Mouse (Mus musculus) splenic B cell, adult 2 months (primary cell): ENCODE results near the gene Olfr370.
"Not testable (repeated sequence)": the region's sequence is repeated elsewhere in the genome, so short reads cannot be mapped to it uniquely, and the experiment has no call there.

Experiments
- DNase-seq: peaks from one replicate; pipeline ENCODE4 v3.0.0-alpha.2; 2011; ENCODE audit warnings: low read depth, low spot score
- H3K27me3 ChIP-seq: 2 replicates; pipeline ENCODE4 v1.6.1; 2012; ENCODE audit warnings: mild to moderate bottlenecking, low read length, moderate library complexity, mixed read lengths; ENCODE audit not compliant: control insufficient read depth, poor library complexity, insufficient read depth, severe bottlenecking
- H3K36me3 ChIP-seq: 2 replicates; pipeline ENCODE4 v1.6.1; 2012; ENCODE audit warnings: mild to moderate bottlenecking, low read length, moderate library complexity, mixed read lengths; ENCODE audit not compliant: control insufficient read depth, poor library complexity, insufficient read depth, severe bottlenecking

The Olfr370 gene

GRCm38 (mm10) chr8:83570272-83571000 lies 34.9 kb downstream of the Olfr370 start:
- H3K27me3 ChIP-seq: no peaks in the 10 kb centered on the region
- DNase-seq: no peak
- peaks cover 2% of the 10 kb centered on the region for H3K36me3 ChIP-seq

GRCm38 (mm10) chr8:83571001-83571340 lies 35.4 kb downstream of the Olfr370 start:
- H3K36me3 ChIP-seq, DNase-seq, H3K27me3 ChIP-seq: not testable (repeated sequence)

- Histone ChIP-seq H3K27me3 (no peaks in the 10 kb centered on the region), H3K36me3 (peaks cover 2% of the 10 kb centered on the region)
- DNase-seq: no peak
Measured at GRCm38 (mm10) chr8:83571791-83572190, 36.2 kb downstream of the Olfr370 start.

GRCm38 (mm10) chr8:83572246-83572812 lies 36.7 kb downstream of the Olfr370 start:
- no peak for DNase-seq
- Histone ChIP-seq H3K27me3 (no peaks in the 10 kb centered on the region), H3K36me3 (peaks cover 2% of the 10 kb centered on the region)

GRCm38 (mm10) chr8:83573140-83573875 lies 37.7 kb downstream of the Olfr370 start:
- Histone ChIP-seq H3K36me3 (peaks cover 2% of the 10 kb centered on the region; the same call in 1 of the 2 replicates), H3K27me3 (no peaks in the 10 kb centered on the region)
- DNase-seq: peak; percentile 77

- Histone ChIP-seq H3K36me3 (peaks cover 2% of the 10 kb centered on the region; the same call in 1 of the 2 replicates), H3K27me3 (no peaks in the 10 kb centered on the region)
- DNase-seq: no peak
Measured at GRCm38 (mm10) chr8:83574631-83575315, 39.2 kb downstream of the Olfr370 start.

- H3K27me3 ChIP-seq: no peaks in the 10 kb centered on the region
- peaks cover 2% of the 10 kb centered on the region; the same call in 1 of the 2 replicates for H3K36me3 ChIP-seq
- no peak for DNase-seq
Measured at GRCm38 (mm10) chr8:83575561-83576515, 40.3 kb downstream of the Olfr370 start.

GRCm38 (mm10) chr8:83576516-83576895 lies 40.9 kb downstream of the Olfr370 start:
- Histone ChIP-seq H3K36me3 (no peaks in the 10 kb centered on the region), H3K27me3 (no peaks in the 10 kb centered on the region)
- no peak for DNase-seq

- DNase-seq: no peak
Measured at GRCm38 (mm10) chr8:83576921-83577320, 41.3 kb downstream of the Olfr370 start.

GRCm38 (mm10) chr8:83577384-83577791 lies 41.8 kb downstream of the Olfr370 start:
- DNase-seq: no peak
- no peaks in the 10 kb centered on the region for H3K36me3 ChIP-seq
- H3K27me3 ChIP-seq: no peaks in the 10 kb centered on the region

More at GRCm38 (mm10) chr8:83576921-83577320, 41.3 kb downstream of the Olfr370 start:
- Histone ChIP-seq H3K27me3 (no peaks in the 10 kb centered on the region), H3K36me3 (no peaks in the 10 kb centered on the region)

GRCm38 (mm10) chr8:83578131-83579055 lies 42.8 kb downstream of the Olfr370 start:
- no peaks in the 10 kb centered on the region for H3K27me3 ChIP-seq
- no peaks in the 10 kb centered on the region for H3K36me3 ChIP-seq
- DNase-seq: no peak

- DNase-seq: no peak
- Histone ChIP-seq H3K36me3 (no peaks in the 10 kb centered on the region; the same call in 1 of the 2 replicates), H3K27me3 (no peaks in the 10 kb centered on the region)
Measured at GRCm38 (mm10) chr8:83579676-83580075, 44.1 kb downstream of the Olfr370 start.

GRCm38 (mm10) chr8:83580826-83581225 lies 45.2 kb downstream of the Olfr370 start:
- no peak for DNase-seq
- H3K27me3 ChIP-seq: no peaks in the 10 kb centered on the region

More at GRCm38 (mm10) chr8:83580826-83581225, 45.2 kb downstream of the Olfr370 start:
- no peaks in the 10 kb centered on the region; the same call in 1 of the 2 replicates for H3K36me3 ChIP-seq
